Mouse (Mus musculus): ENCODE measurements around the gene Rcn2. TPM values are rescaled to one million over a fixed set of nuclear protein-coding genes. Genes with fewer than 3 reads are reported as not detected.
"Not testable (repeated sequence)": the region's sequence is repeated elsewhere in the genome, so short reads cannot be mapped to it uniquely, and the experiment has no call there.

Gene Rcn2
- 292 and 305 TPM in 2 replicates for polyA plus RNA-seq (2015; fragmentation: Nextera tagmentation; extraction: Ambion mirVana)

DNA sequence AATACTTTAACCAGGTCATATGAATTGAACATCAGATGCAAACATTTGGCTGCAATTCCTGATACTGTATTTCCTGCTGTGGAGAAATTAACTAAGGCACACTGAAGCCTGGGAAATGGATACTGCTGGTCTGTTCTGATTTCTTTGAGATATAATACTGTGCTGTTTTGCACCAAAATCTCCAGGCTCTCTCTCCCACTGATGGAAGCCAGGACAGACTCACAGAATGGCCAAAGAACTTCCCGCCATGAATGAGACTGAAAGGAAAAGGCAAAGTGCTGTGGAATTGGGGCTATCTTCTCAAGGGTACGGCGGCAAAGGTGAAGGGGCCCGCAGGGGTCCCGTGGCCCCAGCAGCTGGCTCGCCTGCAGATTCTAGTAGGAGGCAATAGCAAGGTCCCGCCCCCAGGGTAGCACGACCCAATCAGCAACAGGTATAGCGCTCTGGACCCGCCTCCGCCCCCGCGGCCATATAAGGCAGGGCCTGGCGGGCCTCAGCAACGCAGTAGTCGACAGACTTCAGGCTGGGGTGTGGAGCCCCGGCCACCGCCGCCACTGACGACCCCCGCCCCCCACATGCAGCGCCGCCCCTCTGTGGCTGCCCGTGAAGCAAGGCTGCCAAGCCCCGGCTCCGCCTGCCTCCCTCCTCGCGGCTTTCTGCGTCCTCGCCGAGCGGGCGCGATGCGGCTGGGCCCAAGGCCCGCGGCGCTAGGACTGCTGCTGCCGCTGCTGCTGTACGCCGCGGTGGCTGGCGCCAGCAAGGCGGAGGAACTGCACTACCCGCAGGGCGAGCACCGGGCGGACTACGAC lies at the start of gene Rcn2:
Rcn2 (plus strand) TSS at position 474 of the 809 bp plus-strand sequence.
- peak; percentile 100 for ATAC-seq
- under 1% methylated on average over 46 of the region's 49 CpGs for WGBS

DNA sequence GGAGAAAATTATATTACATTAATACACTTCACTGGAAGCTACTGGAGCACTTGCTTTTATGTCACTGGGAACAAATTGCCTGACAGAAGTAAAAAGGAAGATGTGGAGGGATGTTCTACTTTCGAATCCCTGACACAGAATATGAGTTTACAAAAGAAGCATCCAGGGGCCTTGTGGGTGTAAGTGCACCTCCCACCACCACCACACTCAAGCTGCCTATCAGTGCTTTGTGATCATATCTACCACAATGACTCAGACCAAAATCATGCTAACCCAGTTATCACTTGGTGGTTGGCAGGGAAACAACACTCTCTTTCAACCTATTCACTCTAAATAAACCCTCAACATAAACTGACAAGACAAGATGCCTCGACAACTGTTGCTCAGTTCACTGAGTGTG lies 37.0 kb upstream of the Rcn2 start:
- not testable (repeated sequence) for H3K27ac ChIP-seq (ENCODE audit: low read length); H3K4me2 ChIP-seq (ENCODE audit: low read length); H3K9me3 ChIP-seq (replicated peaks; ENCODE audit: control insufficient read depth, low read length, poor library complexity, severe bottlenecking); H3K9ac ChIP-seq (ENCODE audit: low read depth, low read length); H3K27me3 ChIP-seq (ENCODE audit: control insufficient read depth, insufficient read depth, low read depth, low read length); ATAC-seq; H3K4me3 ChIP-seq (ENCODE audit: low read depth, low read length); H3K36me3 ChIP-seq (ENCODE audit: control insufficient read depth, insufficient read depth, low read length); H3K4me1 ChIP-seq (ENCODE audit: control insufficient read depth, insufficient read depth, low read length)
- WGBS, result no CpG with 5 or more reads among the region's 2 CpGs

More for the DNA sequence above, at the start of gene Rcn2:
- Histone ChIP-seq H3K36me3 (ENCODE audit: control insufficient read depth, insufficient read depth, low read length) (peaks cover 19% of the 10 kb centered on the region), H3K27me3 (ENCODE audit: control insufficient read depth, insufficient read depth, low read depth, low read length) (no peaks in the 10 kb centered on the region), H3K27ac (ENCODE audit: low read length) (peak within 1 kb of the TSS; percentile 96), H3K4me1 (ENCODE audit: control insufficient read depth, insufficient read depth, low read length) (peaks cover 14% of the 10 kb centered on the region), H3K4me2 (ENCODE audit: low read length) (peak within 1 kb of the TSS; percentile 69), H3K4me3 (ENCODE audit: low read depth, low read length) (peak within 1 kb of the TSS; percentile 72), H3K9me3 (replicated peaks; ENCODE audit: control insufficient read depth, low read length, poor library complexity, severe bottlenecking) (no peaks in the 10 kb centered on the region), H3K9ac (ENCODE audit: low read depth, low read length) (peak within 1 kb of the TSS; percentile 91)

DNA sequence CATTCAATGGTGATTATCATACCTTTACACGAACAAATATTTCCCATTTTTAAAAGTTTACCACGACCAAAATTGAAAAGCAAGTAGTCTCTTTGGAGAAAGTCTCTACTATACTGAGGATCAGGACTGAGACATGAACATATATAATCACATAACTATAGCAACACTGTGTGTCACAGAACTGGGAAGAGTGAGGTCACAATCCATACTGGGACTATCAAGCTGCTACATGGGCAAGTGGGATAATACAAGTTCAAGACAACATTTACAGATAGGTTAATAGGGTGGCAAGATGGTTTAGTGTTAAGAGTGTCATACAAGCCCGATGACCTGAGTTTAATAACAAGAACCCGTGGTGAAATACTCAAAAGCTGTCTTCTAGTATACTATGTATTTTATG lies 31.2 kb upstream of the Rcn2 start, which contains the start of gene 4930563M21Rik:
4930563M21Rik (minus strand) TSS at position 101 of the 400 bp plus-strand sequence.
- ATAC-seq, result no peak

DNA sequence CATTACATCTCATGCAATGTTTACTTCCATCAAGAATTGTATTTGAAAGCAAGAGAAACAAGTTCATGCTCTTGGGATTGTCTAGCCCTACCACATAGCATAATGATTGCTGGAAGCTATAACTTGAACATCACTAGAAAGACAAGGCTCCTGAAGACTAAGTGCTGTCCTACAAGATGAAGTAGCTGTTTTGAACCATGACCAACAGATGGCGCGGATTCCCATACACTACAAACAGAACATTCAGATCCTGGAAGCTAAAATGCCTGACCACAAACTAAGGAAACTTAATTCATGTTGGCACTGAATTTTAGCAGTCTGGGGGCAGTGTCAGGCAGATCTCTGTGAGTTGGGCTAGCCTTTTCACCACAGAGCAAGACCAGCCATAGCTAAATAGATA lies 16.9 kb upstream of the Rcn2 start:
- Histone ChIP-seq H3K27me3 (ENCODE audit: control insufficient read depth, insufficient read depth, low read depth, low read length) (no peaks in the 10 kb centered on the region), H3K9ac (ENCODE audit: low read depth, low read length) (no peak overlapping the region), H3K27ac (ENCODE audit: low read length) (no peak overlapping the region), H3K4me2 (ENCODE audit: low read length) (no peak overlapping the region), H3K9me3 (replicated peaks; ENCODE audit: control insufficient read depth, low read length, poor library complexity, severe bottlenecking) (no peaks in the 10 kb centered on the region), H3K36me3 (ENCODE audit: control insufficient read depth, insufficient read depth, low read length) (no peaks in the 10 kb centered on the region), H3K4me3 (ENCODE audit: low read depth, low read length) (no peak overlapping the region), H3K4me1 (ENCODE audit: control insufficient read depth, insufficient read depth, low read length) (no peaks in the 10 kb centered on the region)
- ATAC-seq, result no peak
- 48% methylated on average over 2 of the region's 2 CpGs for whole genome bisulfite sequencing

More for the DNA sequence above, 31.2 kb upstream of the Rcn2 start, which contains the start of gene 4930563M21Rik:
- Histone ChIP-seq H3K27me3 (ENCODE audit: control insufficient read depth, insufficient read depth, low read depth, low read length) (no peaks in the 10 kb centered on the region), H3K9ac (ENCODE audit: low read depth, low read length) (no peak within 1 kb of the TSS), H3K4me3 (ENCODE audit: low read depth, low read length) (no peak within 1 kb of the TSS), H3K9me3 (replicated peaks; ENCODE audit: control insufficient read depth, low read length, poor library complexity, severe bottlenecking) (no peaks in the 10 kb centered on the region), H3K4me2 (ENCODE audit: low read length) (no peak within 1 kb of the TSS), H3K27ac (ENCODE audit: low read length) (no peak within 1 kb of the TSS), H3K4me1 (ENCODE audit: control insufficient read depth, insufficient read depth, low read length) (no peaks in the 10 kb centered on the region), H3K36me3 (ENCODE audit: control insufficient read depth, insufficient read depth, low read length) (no peaks in the 10 kb centered on the region)
- WGBS, result 79% methylated on average over 4 of the region's 4 CpGs

DNA sequence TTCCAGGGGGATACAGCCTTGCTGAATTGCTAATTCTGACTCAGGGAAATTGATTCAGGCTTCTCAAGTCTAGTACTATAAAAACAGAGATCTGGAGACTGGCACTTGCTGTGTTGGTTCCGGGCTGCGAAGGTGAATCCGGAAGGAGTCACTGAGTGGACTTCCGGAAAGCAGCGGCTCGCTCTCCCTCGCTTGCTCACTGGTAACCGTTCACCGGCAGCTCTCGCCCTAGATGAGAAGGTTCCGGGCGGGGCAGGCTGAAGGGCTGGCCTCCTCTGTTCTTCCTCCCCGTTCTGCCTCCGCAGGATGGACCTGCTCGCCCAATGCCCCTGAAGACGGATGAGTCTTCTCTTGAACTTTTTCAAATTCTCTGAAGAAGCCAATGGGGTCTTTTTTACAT lies 14.4 kb upstream of the Rcn2 start:
- no peaks in the 10 kb centered on the region for H3K9me3 ChIP-seq (replicated peaks; ENCODE audit: control insufficient read depth, low read length, poor library complexity, severe bottlenecking)
- no peak overlapping the region for H3K4me3 ChIP-seq (ENCODE audit: low read depth, low read length)
- H3K4me1 ChIP-seq (ENCODE audit: control insufficient read depth, insufficient read depth, low read length), result no peaks in the 10 kb centered on the region
- H3K36me3 ChIP-seq (ENCODE audit: control insufficient read depth, insufficient read depth, low read length), result no peaks in the 10 kb centered on the region
- no peaks in the 10 kb centered on the region for H3K27me3 ChIP-seq (ENCODE audit: control insufficient read depth, insufficient read depth, low read depth, low read length)
- H3K9ac ChIP-seq (ENCODE audit: low read depth, low read length), result no peak overlapping the region
- 86% methylated on average over 16 of the region's 16 CpGs for WGBS
- no peak for ATAC-seq
- H3K27ac ChIP-seq (ENCODE audit: low read length), result no peak overlapping the region
- H3K4me2 ChIP-seq (ENCODE audit: low read length), result no peak overlapping the region

DNA sequence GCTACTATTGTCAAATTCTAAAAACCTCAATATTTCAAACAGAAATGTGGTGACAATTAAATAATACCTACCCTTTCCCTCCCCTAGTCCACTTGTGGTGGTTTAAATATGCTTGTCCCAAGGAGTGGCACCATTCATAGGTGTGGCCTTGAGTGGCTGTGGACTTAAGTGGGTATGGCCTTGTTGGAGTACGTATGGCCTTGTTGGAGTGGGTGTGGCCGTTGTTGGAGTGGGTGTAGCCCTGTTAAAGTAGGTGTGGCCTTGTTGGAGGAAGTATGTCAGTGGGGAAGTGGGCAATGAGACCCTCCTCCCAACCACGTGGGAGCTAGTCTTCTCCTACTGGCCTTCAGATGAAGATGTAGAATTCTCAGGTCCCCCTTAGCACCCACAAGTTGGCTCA lies 9.4 kb upstream of the Rcn2 start:
- Histone ChIP-seq H3K27me3 (ENCODE audit: control insufficient read depth, insufficient read depth, low read depth, low read length) (no peaks in the 10 kb centered on the region), H3K4me1 (ENCODE audit: control insufficient read depth, insufficient read depth, low read length) (no peaks in the 10 kb centered on the region), H3K4me3 (ENCODE audit: low read depth, low read length) (no peak overlapping the region), H3K36me3 (ENCODE audit: control insufficient read depth, insufficient read depth, low read length) (no peaks in the 10 kb centered on the region), H3K9ac (ENCODE audit: low read depth, low read length) (no peak overlapping the region), H3K9me3 (replicated peaks; ENCODE audit: control insufficient read depth, low read length, poor library complexity, severe bottlenecking) (no peaks in the 10 kb centered on the region), H3K4me2 (ENCODE audit: low read length) (no peak overlapping the region), H3K27ac (ENCODE audit: low read length) (no peak overlapping the region)
- 67% methylated on average over 3 of the region's 3 CpGs for WGBS
- no peak for ATAC-seq

DNA sequence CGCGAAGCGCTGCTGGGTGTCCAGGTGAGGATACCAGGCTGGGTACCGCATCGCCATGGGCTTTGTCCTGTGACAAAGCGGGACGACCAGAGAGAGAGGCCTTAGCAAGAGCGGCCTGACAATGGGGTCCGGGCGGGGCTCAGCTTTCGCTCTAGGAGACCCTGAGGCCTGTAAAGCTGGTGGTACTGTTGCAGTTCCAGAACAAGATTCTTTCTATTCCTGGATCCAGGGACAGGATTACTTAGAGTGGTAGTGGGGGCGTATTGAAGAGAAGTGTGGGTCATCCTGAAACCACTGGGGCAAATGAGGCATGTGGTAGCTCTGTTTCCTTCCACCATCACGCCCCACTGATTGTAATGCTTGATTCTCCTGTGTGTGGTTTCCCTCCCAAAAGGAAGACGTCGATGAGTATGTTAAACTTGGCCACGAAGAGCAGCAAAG lies 556 bp downstream of the Rcn2 start:
- Histone ChIP-seq H3K27ac (ENCODE audit: low read length) (peak overlapping the region; percentile 96), H3K9me3 (replicated peaks; ENCODE audit: control insufficient read depth, low read length, poor library complexity, severe bottlenecking) (no peaks in the 10 kb centered on the region), H3K4me1 (ENCODE audit: control insufficient read depth, insufficient read depth, low read length) (peaks cover 14% of the 10 kb centered on the region), H3K4me2 (ENCODE audit: low read length) (peak overlapping the region; percentile 69), H3K27me3 (ENCODE audit: control insufficient read depth, insufficient read depth, low read depth, low read length) (no peaks in the 10 kb centered on the region), H3K9ac (ENCODE audit: low read depth, low read length) (peak overlapping the region; percentile 91), H3K4me3 (ENCODE audit: low read depth, low read length) (peak overlapping the region; percentile 72), H3K36me3 (ENCODE audit: control insufficient read depth, insufficient read depth, low read length) (peaks cover 19% of the 10 kb centered on the region)
- WGBS, result 0% methylated on average over 16 of the region's 16 CpGs
- ATAC-seq, result peak; percentile 85

DNA sequence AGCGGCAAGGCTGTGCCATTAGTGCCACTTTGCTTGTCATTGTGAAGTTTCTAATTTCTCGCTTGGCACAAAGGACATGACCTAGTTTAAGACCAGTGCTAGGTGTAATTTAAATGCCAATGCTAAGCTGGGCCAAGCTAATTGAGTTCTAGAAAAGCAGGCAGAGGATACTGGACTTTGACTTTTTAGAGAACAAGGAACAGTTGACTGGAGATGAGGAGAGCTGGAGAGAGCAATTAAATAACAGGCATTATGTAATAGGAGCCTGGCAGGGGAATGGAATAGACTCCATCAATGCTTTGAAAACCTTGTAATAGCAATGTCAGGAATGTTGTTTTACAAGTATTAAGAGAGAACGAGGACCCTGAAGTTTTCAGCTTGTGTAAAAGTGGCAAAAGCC lies 12.2 kb downstream of the Rcn2 start:
- Histone ChIP-seq H3K4me2 (ENCODE audit: low read length) (no peak overlapping the region), H3K9me3 (replicated peaks; ENCODE audit: control insufficient read depth, low read length, poor library complexity, severe bottlenecking) (no peaks in the 10 kb centered on the region), H3K36me3 (ENCODE audit: control insufficient read depth, insufficient read depth, low read length) (peaks cover 19% of the 10 kb centered on the region), H3K4me3 (ENCODE audit: low read depth, low read length) (no peak overlapping the region), H3K9ac (ENCODE audit: low read depth, low read length) (no peak overlapping the region), H3K27ac (ENCODE audit: low read length) (no peak overlapping the region), H3K4me1 (ENCODE audit: control insufficient read depth, insufficient read depth, low read length) (no peaks in the 10 kb centered on the region), H3K27me3 (ENCODE audit: control insufficient read depth, insufficient read depth, low read depth, low read length) (no peaks in the 10 kb centered on the region)
- 81% methylated on average over 3 of the region's 3 CpGs for whole genome bisulfite sequencing
- ATAC-seq, result no peak

DNA sequence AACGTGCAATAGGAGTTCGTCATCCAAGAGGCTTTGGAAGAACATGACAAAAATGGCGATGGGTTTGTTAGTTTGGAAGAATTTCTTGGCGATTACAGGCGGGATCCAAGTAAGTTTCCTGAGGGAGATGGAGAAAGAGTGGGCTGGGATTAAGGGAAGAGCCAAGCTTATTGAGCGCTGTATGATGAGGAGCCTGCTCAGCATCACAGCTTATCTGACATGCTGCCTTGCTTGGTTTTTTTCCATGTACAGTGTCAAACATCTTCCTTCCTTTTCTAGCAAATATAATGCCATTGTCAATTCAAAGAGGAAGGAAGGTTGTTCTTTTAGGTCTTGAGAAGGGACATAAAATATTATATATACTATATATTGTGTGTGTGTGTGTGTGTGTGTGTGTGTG lies 14.5 kb downstream of the Rcn2 start:
- no peak overlapping the region for H3K9ac ChIP-seq (ENCODE audit: low read depth, low read length)
- no peak for ATAC-seq
- no peaks in the 10 kb centered on the region for H3K9me3 ChIP-seq (replicated peaks; ENCODE audit: control insufficient read depth, low read length, poor library complexity, severe bottlenecking)
- H3K4me2 ChIP-seq (ENCODE audit: low read length), result no peak overlapping the region
- peaks cover 32% of the 10 kb centered on the region for H3K36me3 ChIP-seq (ENCODE audit: control insufficient read depth, insufficient read depth, low read length)
- WGBS, result 92% methylated on average over 6 of the region's 6 CpGs
- H3K4me1 ChIP-seq (ENCODE audit: control insufficient read depth, insufficient read depth, low read length), result no peaks in the 10 kb centered on the region
- H3K27ac ChIP-seq (ENCODE audit: low read length), result no peak overlapping the region
- H3K4me3 ChIP-seq (ENCODE audit: low read depth, low read length), result no peak overlapping the region
- no peaks in the 10 kb centered on the region for H3K27me3 ChIP-seq (ENCODE audit: control insufficient read depth, insufficient read depth, low read depth, low read length)

All from midbrain, embryonic 16.5 days (tissue).